Mouse (Mus musculus) heart, adult 2 months (tissue): ENCODE data around the gene Ccdc163. TPM values are rescaled to one million over a fixed set of nuclear protein-coding genes. Genes with fewer than 3 reads are reported as not detected.

Experiments used
- DNase-seq, 2 experiments: peaks; one replicate each; pipeline ENCODE4 v3.0.0; 2021
- H3K27ac ChIP-seq: fragments of 200-600 bp; 2 replicates; pipeline ENCODE4 v1.8.1; 2022
- H3K27me3 ChIP-seq: fragments of 200-500 bp; 2 replicates; pipeline ENCODE4 v1.6.1; 2012; ENCODE audit warnings: mild to moderate bottlenecking, low read length, inconsistent platforms, mixed read lengths; ENCODE audit not compliant: control insufficient read depth, insufficient read depth
- H3K36me3 ChIP-seq: fragments of 200-500 bp; 2 replicates; pipeline ENCODE4 v1.6.1; 2012; ENCODE audit warnings: low read length, inconsistent platforms; ENCODE audit not compliant: control insufficient read depth, insufficient read depth
- H3K4me1 ChIP-seq: fragments of 200-500 bp; 2 replicates; pipeline ENCODE4 v1.6.1; 2011; ENCODE audit warnings: low read length; ENCODE audit not compliant: control insufficient read depth, insufficient read depth
- H3K4me3 ChIP-seq: fragments of 200-600 bp; 2 replicates; pipeline ENCODE4 v1.8.1; 2022
- H3K79me2 ChIP-seq: fragments of 200-500 bp; replicated peaks from 2 replicates; pipeline ENCODE4 v1.6.1; 2012; ENCODE audit warnings: mild to moderate bottlenecking, inconsistent platforms, low read length, moderate library complexity, mixed read lengths; ENCODE audit not compliant: control insufficient read depth, insufficient read depth
- H3K9ac ChIP-seq: fragments of 200-500 bp; 2 replicates; pipeline ENCODE4 v1.6.1; 2012; ENCODE audit warnings: low read depth, mild to moderate bottlenecking, control low read depth, inconsistent platforms, low read length, mixed read lengths
- CTCF ChIP-seq: fragments of 200-600 bp; IDR thresholded peaks from 2 replicates; pipeline ENCODE4 v1.8.1; 2022; ENCODE audit warnings: antibody characterized with exemption, mild to moderate bottlenecking, moderate library complexity
- EP300 ChIP-seq: fragments of 200-500 bp; IDR thresholded peaks from 2 replicates; pipeline ENCODE4 v1.6.1; 2011; ENCODE audit warnings: low read depth, low read length, control low read depth; ENCODE audit not compliant: insufficient read depth
- POLR2A ChIP-seq: fragments of 200-500 bp; IDR thresholded peaks from 2 replicates; pipeline ENCODE4 v1.6.1; 2011; ENCODE audit warnings: mild to moderate bottlenecking, low read depth, low read length, control low read depth; ENCODE audit not compliant: insufficient read depth
- WGBS: fragments of 180-500 bp; shearing (Covaris S2); methylation state at CpG from one replicate; pipeline ENCODE4 v1.1.7; 2018; 5-methylcytosine and 5-hydroxymethylcytosine counted together
- intact Hi-C: fragments of 180-260 bp; cut with DNase I; formaldehyde crosslinking; loops from one replicate; pipeline ENCODE4 v1.15.1; 2025
- polyA plus RNA-seq: library from polyadenylated mRNA; depleted of rRNA; stranded (reverse); fragments of >200 nt; gene quantifications from 2 replicates; pipeline ENCODE4 v1.2.3, GENCODE M21; 2012
- total RNA-seq, 2 experiments: library from RNA; stranded (reverse); gene quantifications; 2 replicates each; pipeline ENCODE4 v1.2.3; 2021

Ccdc163 gene
- total and polyA plus RNA-seq, 3 experiments, result 4.3 to 17.2 (median 5.5) TPM

GRCm38 (mm10) chr4:116689309-116689876 lies 18.9 kb upstream of the Ccdc163 start:
- DNase-seq, result no peak
- H3K27me3 ChIP-seq, result no peaks in the 10 kb centered on the region
- intact Hi-C loops, result loop anchor here (2.0 kb wide), 1 partner anchor 13 kb away; no protein-coding TSS in a partner anchor
- TF ChIP-seq EP300 (no peak), POLR2A (no peak), CTCF (no peak)
- no peaks in the 10 kb centered on the region; the same call in none of the 2 replicates for H3K79me2 ChIP-seq
- H3K4me1 ChIP-seq, result peaks cover 9% of the 10 kb centered on the region
- H3K36me3 ChIP-seq, result peaks cover 52% of the 10 kb centered on the region
- H3K4me3 ChIP-seq, result no peak overlapping the region
- no peak overlapping the region for H3K27ac ChIP-seq
- WGBS, result 73% methylated on average over 4 of the region's 4 CpGs
- H3K9ac ChIP-seq, result no peak overlapping the region

- H3K9ac ChIP-seq, result no peak overlapping the region
- no peaks in the 10 kb centered on the region for H3K27me3 ChIP-seq
- intact Hi-C loops, result no loop called here
- no peak for TF ChIP-seq POLR2A
- TF ChIP-seq CTCF, result no peak
- no peak for TF ChIP-seq EP300
- peaks cover 58% of the 10 kb centered on the region for H3K36me3 ChIP-seq
- H3K4me3 ChIP-seq, result no peak overlapping the region
- peaks cover 2% of the 10 kb centered on the region for H3K4me1 ChIP-seq
- no peaks in the 10 kb centered on the region; the same call in none of the 2 replicates for H3K79me2 ChIP-seq
- DNase-seq, result no peak
- no peak overlapping the region for H3K27ac ChIP-seq
- WGBS, result 93% methylated on average over 2 of the region's 2 CpGs
Measured at GRCm38 (mm10) chr4:116692146-116692545, 16.2 kb upstream of the Ccdc163 start.

GRCm38 (mm10) chr4:116693785-116694184 lies 14.5 kb upstream of the Ccdc163 start:
- Histone ChIP-seq H3K27me3 (no peaks in the 10 kb centered on the region), H3K27ac (no peak overlapping the region), H3K79me2 (no peaks in the 10 kb centered on the region; the same call in none of the 2 replicates), H3K36me3 (peaks cover 56% of the 10 kb centered on the region), H3K4me1 (peaks cover 2% of the 10 kb centered on the region), H3K9ac (no peak overlapping the region), H3K4me3 (no peak overlapping the region)
- 83% methylated on average over 2 of the region's 2 CpGs for WGBS
- TF ChIP-seq EP300, result no peak
- no peak for TF ChIP-seq POLR2A
- TF ChIP-seq CTCF, result no peak
- intact Hi-C loops, result no loop called here
- DNase-seq, result no peak

- Histone ChIP-seq H3K4me1 (no peaks in the 10 kb centered on the region), H3K36me3 (peaks cover 32% of the 10 kb centered on the region), H3K4me3 (no peak overlapping the region), H3K27me3 (no peaks in the 10 kb centered on the region), H3K9ac (no peak overlapping the region), H3K79me2 (no peaks in the 10 kb centered on the region), H3K27ac (no peak overlapping the region)
- WGBS, result 27% methylated on average over 2 of the region's 2 CpGs
- TF ChIP-seq EP300 (no peak), CTCF (no peak), POLR2A (no peak)
- no peak for DNase-seq
- intact Hi-C loops, result no loop called here
Measured at GRCm38 (mm10) chr4:116698693-116699342, 9.5 kb upstream of the Ccdc163 start.

- Histone ChIP-seq H3K27ac (no peak overlapping the region), H3K4me3 (no peak overlapping the region), H3K36me3 (peaks cover 18% of the 10 kb centered on the region), H3K9ac (no peak overlapping the region), H3K4me1 (no peaks in the 10 kb centered on the region), H3K79me2 (no peaks in the 10 kb centered on the region), H3K27me3 (no peaks in the 10 kb centered on the region)
- DNase-seq, result no peak
- TF ChIP-seq EP300, result no peak
- no peak for TF ChIP-seq CTCF
- WGBS, result 80% methylated on average over 1 of the region's 1 CpGs
- intact Hi-C loops, result no loop called here
Measured at GRCm38 (mm10) chr4:116700964-116701363, 7.3 kb upstream of the Ccdc163 start.

GRCm38 (mm10) chr4:116703804-116704203 lies 4.5 kb upstream of the Ccdc163 start:
- 28% methylated on average over 6 of the region's 6 CpGs for WGBS
- Histone ChIP-seq H3K27me3 (no peaks in the 10 kb centered on the region), H3K79me2 (no peaks in the 10 kb centered on the region), H3K9ac (no peak overlapping the region), H3K4me1 (no peaks in the 10 kb centered on the region), H3K27ac (no peak overlapping the region), H3K36me3 (peaks cover 5% of the 10 kb centered on the region), H3K4me3 (no peak overlapping the region)
- no peak for TF ChIP-seq POLR2A
- TF ChIP-seq EP300, result peak; percentile 53; the same call in 1 of the 2 replicates
- peak; percentile 97; the same call in 1 of the 2 replicates for TF ChIP-seq CTCF
- intact Hi-C loops, result loop anchor here (2.0 kb wide), 1 partner anchor 15 kb away; no protein-coding TSS in a partner anchor
- DNase-seq, result peak; percentile 62 to 82
